Mouse (Mus musculus): ENCODE measurements around the gene Sash1. TPM values are rescaled to one million over a fixed set of nuclear protein-coding genes. Genes with fewer than 3 reads are reported as not detected.
A peak's percentile ranks its signal among the peaks of the same experiment; 100 is the strongest.

Gene Sash1
- polyA plus RNA-seq, 1 experiment from 2014 or later, result 4.5 TPM

DNA sequence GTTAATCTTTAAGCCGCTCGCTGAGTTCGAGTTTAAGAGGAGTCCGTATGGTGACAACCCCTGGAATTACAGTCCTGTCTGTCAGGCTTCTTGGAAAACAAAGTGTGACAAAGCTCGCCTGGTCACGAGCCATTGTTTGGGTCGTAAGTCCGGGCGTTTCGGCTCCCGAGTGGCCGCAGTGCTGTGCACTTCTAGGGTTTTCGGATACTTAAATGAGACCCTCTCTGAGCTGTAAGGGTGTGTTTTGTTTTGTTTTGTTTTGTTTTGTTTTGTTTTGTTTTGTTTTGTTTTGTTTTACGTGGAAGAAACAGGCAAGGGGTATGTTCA is 621 bp upstream of the Sash1 start:
- peak overlapping the region; percentile 83 for H3K27ac ChIP-seq (ENCODE audit: low read depth, low read length)
- H3K4me3 ChIP-seq (ENCODE audit: low read depth, low read length), result peak overlapping the region; percentile 73
- H3K27me3 ChIP-seq (ENCODE audit: control insufficient read depth, insufficient read depth, low read length), result no peaks in the 10 kb centered on the region
- DNase-seq (ENCODE audit: low spot score) (no peak), ATAC-seq (ENCODE audit: insufficient read depth, low FRiP score, low TSS enrichment) (peak; percentile 22)
- H3K4me1 ChIP-seq (ENCODE audit: control insufficient read depth, insufficient read depth, low read length), result peaks cover 6% of the 10 kb centered on the region
- no peaks in the 10 kb centered on the region for H3K36me3 ChIP-seq (ENCODE audit: control insufficient read depth, insufficient read depth, low read length)
- no peaks in the 10 kb centered on the region for H3K9me3 ChIP-seq (ENCODE audit: control insufficient read depth, low read length)
- WGBS, result 0% methylated on average over 14 of the region's 14 CpGs
- peak overlapping the region; percentile 55 for H3K9ac ChIP-seq (ENCODE audit: low read length)
- H3K4me2 ChIP-seq (ENCODE audit: low read depth), result peak overlapping the region; percentile 70

DNA sequence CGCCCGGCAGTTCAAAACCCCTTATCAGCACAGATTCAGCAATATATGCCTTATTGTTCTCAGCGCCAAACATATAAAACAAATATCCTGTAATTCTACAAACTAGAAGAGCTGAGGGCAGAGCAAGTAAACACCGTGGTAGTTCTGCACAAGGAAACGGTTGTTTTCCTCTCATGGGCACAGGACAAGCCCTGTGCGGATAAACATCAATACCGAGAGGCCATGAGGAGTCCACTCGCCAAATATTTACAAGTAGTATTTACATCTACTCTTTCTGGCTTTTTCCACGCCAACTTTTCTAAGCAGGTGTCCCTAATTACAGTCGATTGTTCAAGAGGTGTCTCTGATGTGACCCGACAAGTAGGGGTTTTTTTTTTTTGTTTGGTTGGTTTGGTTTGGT is 669 bp downstream of the Sash1 start:
- ATAC-seq (ENCODE audit: insufficient read depth, low FRiP score, low TSS enrichment), result no peak
- Histone ChIP-seq H3K4me2 (ENCODE audit: low read depth) (peak overlapping the region; percentile 70), H3K9ac (ENCODE audit: low read length) (peak overlapping the region; percentile 55), H3K36me3 (ENCODE audit: control insufficient read depth, insufficient read depth, low read length) (no peaks in the 10 kb centered on the region), H3K4me1 (ENCODE audit: control insufficient read depth, insufficient read depth, low read length) (peaks cover 6% of the 10 kb centered on the region), H3K4me3 (ENCODE audit: low read depth, low read length) (peak overlapping the region; percentile 73), H3K27me3 (ENCODE audit: control insufficient read depth, insufficient read depth, low read length) (no peaks in the 10 kb centered on the region), H3K9me3 (ENCODE audit: control insufficient read depth, low read length) (no peaks in the 10 kb centered on the region), H3K27ac (ENCODE audit: low read depth, low read length) (peak overlapping the region; percentile 83)
- 3% methylated on average over 11 of the region's 11 CpGs for WGBS
- peak; percentile 21 for DNase-seq (ENCODE audit: low spot score)

DNA sequence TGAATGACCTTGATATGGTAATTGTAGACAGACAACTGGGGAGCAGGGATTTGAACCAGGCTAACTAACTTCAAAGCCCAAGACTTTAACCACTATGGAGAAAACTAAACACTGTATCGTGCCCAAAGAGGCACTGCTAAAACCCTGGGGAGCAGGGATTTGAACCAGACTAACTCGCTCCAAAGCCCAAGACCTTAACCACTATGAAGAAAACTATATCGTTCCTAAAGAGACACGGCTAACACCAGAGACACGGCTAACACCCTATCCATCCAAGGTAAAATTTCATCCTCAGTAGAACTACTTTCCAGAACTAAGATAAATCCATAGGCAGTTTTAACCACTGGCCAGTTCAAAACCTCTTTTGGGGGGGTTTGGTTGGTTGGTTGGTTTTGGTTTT is 1.3 kb downstream of the Sash1 start:
- H3K9ac ChIP-seq (ENCODE audit: low read length), result no peak overlapping the region
- H3K4me1 ChIP-seq (ENCODE audit: control insufficient read depth, insufficient read depth, low read length), result peaks cover 6% of the 10 kb centered on the region
- DNase-seq (ENCODE audit: low spot score) (no peak), ATAC-seq (ENCODE audit: insufficient read depth, low FRiP score, low TSS enrichment) (no peak)
- peak overlapping the region; percentile 73; the same call in 1 of the 2 replicates for H3K4me3 ChIP-seq (ENCODE audit: low read depth, low read length)
- H3K36me3 ChIP-seq (ENCODE audit: control insufficient read depth, insufficient read depth, low read length), result no peaks in the 10 kb centered on the region
- H3K27me3 ChIP-seq (ENCODE audit: control insufficient read depth, insufficient read depth, low read length), result no peaks in the 10 kb centered on the region
- no peaks in the 10 kb centered on the region for H3K9me3 ChIP-seq (ENCODE audit: control insufficient read depth, low read length)
- H3K4me2 ChIP-seq (ENCODE audit: low read depth), result peak overlapping the region; percentile 19; the same call in 1 of the 2 replicates
- WGBS, result 56% methylated on average over 5 of the region's 5 CpGs
- H3K27ac ChIP-seq (ENCODE audit: low read depth, low read length), result no peak overlapping the region

DNA sequence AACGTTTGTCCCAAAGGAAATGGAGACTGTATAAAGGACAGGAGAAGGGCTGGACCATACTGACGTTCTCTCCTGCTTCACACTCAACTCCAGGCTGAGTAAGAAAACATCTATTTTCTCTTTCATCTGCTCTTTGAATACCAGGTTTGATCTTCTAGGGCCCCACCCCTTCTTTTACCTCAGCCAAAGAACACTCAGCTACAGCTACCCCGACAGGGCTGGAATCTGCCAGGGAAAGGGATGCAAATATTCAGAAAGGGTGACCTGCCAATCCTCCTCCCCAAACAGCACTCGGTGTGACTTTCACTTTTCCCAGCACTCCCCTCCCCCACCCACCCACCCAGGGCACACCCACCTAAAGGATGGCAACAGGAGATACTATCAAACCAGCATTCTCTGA is 2.2 kb downstream of the Sash1 start:
- Histone ChIP-seq H3K9me3 (ENCODE audit: control insufficient read depth, low read length) (no peaks in the 10 kb centered on the region), H3K4me3 (ENCODE audit: low read depth, low read length) (no peak overlapping the region), H3K4me1 (ENCODE audit: control insufficient read depth, insufficient read depth, low read length) (peaks cover 6% of the 10 kb centered on the region), H3K36me3 (ENCODE audit: control insufficient read depth, insufficient read depth, low read length) (no peaks in the 10 kb centered on the region), H3K9ac (ENCODE audit: low read length) (no peak overlapping the region), H3K4me2 (ENCODE audit: low read depth) (no peak overlapping the region), H3K27me3 (ENCODE audit: control insufficient read depth, insufficient read depth, low read length) (no peaks in the 10 kb centered on the region), H3K27ac (ENCODE audit: low read depth, low read length) (no peak overlapping the region)
- ATAC-seq (ENCODE audit: insufficient read depth, low FRiP score, low TSS enrichment) (no peak), DNase-seq (ENCODE audit: low spot score) (no peak)
- WGBS, result 12% methylated on average over 4 of the region's 4 CpGs

DNA sequence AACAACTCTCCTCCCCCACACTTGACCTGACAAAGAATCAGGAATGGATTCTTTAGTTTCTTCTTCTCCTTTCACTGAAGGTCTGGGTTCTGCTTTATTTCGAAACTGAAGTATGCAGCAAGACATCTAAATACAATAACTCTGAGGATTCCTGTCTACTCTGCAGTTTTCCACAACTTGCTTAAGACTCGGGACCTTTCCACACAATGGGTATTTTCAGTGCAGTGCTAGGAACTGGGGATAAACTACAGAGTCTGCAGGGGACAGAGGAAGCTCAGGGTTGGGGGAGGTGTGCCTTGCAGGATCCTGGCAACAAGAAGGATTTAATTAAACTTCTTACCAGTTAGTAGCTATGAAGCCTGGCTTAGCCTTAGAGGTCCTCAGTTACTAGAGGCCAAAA is 4.1 kb downstream of the Sash1 start:
- H3K9ac ChIP-seq (ENCODE audit: low read length), result no peak overlapping the region
- H3K27ac ChIP-seq (ENCODE audit: low read depth, low read length), result no peak overlapping the region
- no peaks in the 10 kb centered on the region for H3K9me3 ChIP-seq (ENCODE audit: control insufficient read depth, low read length)
- no peaks in the 10 kb centered on the region for H3K36me3 ChIP-seq (ENCODE audit: control insufficient read depth, insufficient read depth, low read length)
- no peak overlapping the region for H3K4me3 ChIP-seq (ENCODE audit: low read depth, low read length)
- H3K27me3 ChIP-seq (ENCODE audit: control insufficient read depth, insufficient read depth, low read length), result no peaks in the 10 kb centered on the region
- DNase-seq (ENCODE audit: low spot score) (no peak), ATAC-seq (ENCODE audit: insufficient read depth, low FRiP score, low TSS enrichment) (no peak)
- WGBS, result 51% methylated on average over 2 of the region's 2 CpGs
- H3K4me2 ChIP-seq (ENCODE audit: low read depth), result no peak overlapping the region
- H3K4me1 ChIP-seq (ENCODE audit: control insufficient read depth, insufficient read depth, low read length), result peaks cover 6% of the 10 kb centered on the region

DNA sequence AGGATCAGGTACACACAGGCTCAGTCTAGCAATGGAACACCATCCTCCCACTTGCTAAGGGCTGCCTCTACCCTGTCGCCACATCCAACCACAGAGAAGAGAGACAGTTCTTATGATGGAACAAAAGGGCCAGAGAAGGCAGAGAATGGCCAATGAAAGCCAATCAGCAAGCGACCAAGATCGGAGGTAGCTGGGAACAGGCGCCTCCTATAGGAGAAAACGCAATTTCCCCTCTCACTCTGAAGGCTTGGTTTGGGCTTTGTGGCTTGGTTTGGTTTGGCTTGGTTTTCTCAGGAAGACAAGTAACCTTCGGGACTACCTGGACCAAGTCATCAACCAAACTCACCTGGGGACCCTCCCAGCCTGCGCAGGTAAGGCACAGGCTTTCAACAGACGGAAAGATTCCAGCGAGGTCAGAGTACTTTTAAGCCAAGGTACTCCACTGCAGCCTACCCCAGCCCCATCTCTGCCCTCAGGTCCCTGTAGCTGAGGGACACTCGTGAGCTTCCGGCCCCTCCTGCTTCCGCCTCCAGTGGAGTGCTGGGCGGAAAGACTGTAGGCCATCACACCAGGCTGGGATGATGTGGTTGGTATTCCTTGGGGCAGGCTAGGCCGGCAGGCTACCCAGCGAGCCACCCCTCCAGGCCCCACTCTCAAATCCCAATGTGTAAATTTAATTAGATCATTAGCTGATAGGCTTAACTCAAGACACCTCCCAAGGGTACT is 4.8 kb downstream of the Sash1 start:
- Histone ChIP-seq H3K4me3 (ENCODE audit: low read depth, low read length) (no peak overlapping the region), H3K36me3 (ENCODE audit: control insufficient read depth, insufficient read depth, low read length) (no peaks in the 10 kb centered on the region), H3K4me1 (ENCODE audit: control insufficient read depth, insufficient read depth, low read length) (peaks cover 6% of the 10 kb centered on the region), H3K27ac (ENCODE audit: low read depth, low read length) (no peak overlapping the region), H3K4me2 (ENCODE audit: low read depth) (no peak overlapping the region), H3K27me3 (ENCODE audit: control insufficient read depth, insufficient read depth, low read length) (no peaks in the 10 kb centered on the region), H3K9ac (ENCODE audit: low read length) (no peak overlapping the region), H3K9me3 (ENCODE audit: control insufficient read depth, low read length) (no peaks in the 10 kb centered on the region)
- 66% methylated on average over 15 of the region's 15 CpGs for WGBS
- ATAC-seq (ENCODE audit: insufficient read depth, low FRiP score, low TSS enrichment), result no peak
- DNase-seq (ENCODE audit: low spot score), result no peak

DNA sequence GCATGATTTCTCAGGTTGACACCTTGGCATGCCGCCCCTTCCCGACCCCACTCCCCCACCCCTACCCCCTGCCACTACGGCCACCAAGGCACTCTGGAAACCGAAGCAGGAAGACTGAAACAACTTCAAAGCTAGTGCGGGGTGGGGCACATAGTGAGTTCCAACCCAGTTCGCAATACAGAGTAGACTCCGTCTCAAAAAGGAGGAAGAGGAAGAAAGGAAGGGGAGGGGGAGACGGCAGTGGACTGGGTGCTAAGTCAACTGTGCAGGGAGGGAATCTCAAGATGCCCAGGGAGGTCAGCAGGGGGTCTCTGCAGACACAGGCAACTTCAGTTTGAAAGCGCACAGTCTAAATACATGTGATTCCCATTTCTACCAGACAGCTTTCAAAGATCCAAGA is 7.0 kb downstream of the Sash1 start:
- no peak overlapping the region for H3K4me2 ChIP-seq (ENCODE audit: low read depth)
- 28% methylated on average over 9 of the region's 9 CpGs for WGBS
- H3K4me3 ChIP-seq (ENCODE audit: low read depth, low read length), result no peak overlapping the region
- H3K36me3 ChIP-seq (ENCODE audit: control insufficient read depth, insufficient read depth, low read length), result no peaks in the 10 kb centered on the region
- H3K4me1 ChIP-seq (ENCODE audit: control insufficient read depth, insufficient read depth, low read length), result no peaks in the 10 kb centered on the region
- H3K27ac ChIP-seq (ENCODE audit: low read depth, low read length), result no peak overlapping the region
- H3K9ac ChIP-seq (ENCODE audit: low read length), result no peak overlapping the region
- no peak for ATAC-seq (ENCODE audit: insufficient read depth, low FRiP score, low TSS enrichment)
- DNase-seq (ENCODE audit: low spot score), result no peak
- no peaks in the 10 kb centered on the region for H3K9me3 ChIP-seq (ENCODE audit: control insufficient read depth, low read length)
- no peaks in the 10 kb centered on the region for H3K27me3 ChIP-seq (ENCODE audit: control insufficient read depth, insufficient read depth, low read length)

DNA sequence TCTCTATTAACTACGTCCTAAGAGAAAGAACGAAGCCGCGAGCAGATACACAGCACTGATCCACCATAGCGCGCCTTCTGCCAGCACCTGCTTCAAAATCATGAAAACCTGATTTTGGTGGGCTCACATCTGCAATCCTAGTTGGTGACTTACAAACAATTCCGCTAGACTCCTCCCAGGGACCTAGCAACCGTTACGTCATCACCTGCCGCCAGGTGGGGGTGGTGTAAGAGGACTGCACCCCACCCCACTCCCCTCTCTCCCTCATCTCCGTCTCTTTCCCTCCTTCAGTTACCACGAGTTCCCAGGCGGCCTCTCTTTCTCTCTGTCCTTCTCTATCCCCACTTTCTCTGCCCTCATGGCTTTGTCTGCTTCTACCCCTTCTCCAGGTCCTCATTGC is 7.5 kb downstream of the Sash1 start:
- ATAC-seq (ENCODE audit: insufficient read depth, low FRiP score, low TSS enrichment) (no peak), DNase-seq (ENCODE audit: low spot score) (no peak)
- 77% methylated on average over 13 of the region's 13 CpGs for WGBS
- H3K4me3 ChIP-seq (ENCODE audit: low read depth, low read length), result no peak overlapping the region
- H3K9ac ChIP-seq (ENCODE audit: low read length), result no peak overlapping the region
- H3K4me2 ChIP-seq (ENCODE audit: low read depth), result no peak overlapping the region
- H3K27ac ChIP-seq (ENCODE audit: low read depth, low read length), result no peak overlapping the region
- H3K27me3 ChIP-seq (ENCODE audit: control insufficient read depth, insufficient read depth, low read length), result no peaks in the 10 kb centered on the region
- H3K4me1 ChIP-seq (ENCODE audit: control insufficient read depth, insufficient read depth, low read length), result no peaks in the 10 kb centered on the region
- H3K36me3 ChIP-seq (ENCODE audit: control insufficient read depth, insufficient read depth, low read length), result no peaks in the 10 kb centered on the region
- no peaks in the 10 kb centered on the region for H3K9me3 ChIP-seq (ENCODE audit: control insufficient read depth, low read length)

DNA sequence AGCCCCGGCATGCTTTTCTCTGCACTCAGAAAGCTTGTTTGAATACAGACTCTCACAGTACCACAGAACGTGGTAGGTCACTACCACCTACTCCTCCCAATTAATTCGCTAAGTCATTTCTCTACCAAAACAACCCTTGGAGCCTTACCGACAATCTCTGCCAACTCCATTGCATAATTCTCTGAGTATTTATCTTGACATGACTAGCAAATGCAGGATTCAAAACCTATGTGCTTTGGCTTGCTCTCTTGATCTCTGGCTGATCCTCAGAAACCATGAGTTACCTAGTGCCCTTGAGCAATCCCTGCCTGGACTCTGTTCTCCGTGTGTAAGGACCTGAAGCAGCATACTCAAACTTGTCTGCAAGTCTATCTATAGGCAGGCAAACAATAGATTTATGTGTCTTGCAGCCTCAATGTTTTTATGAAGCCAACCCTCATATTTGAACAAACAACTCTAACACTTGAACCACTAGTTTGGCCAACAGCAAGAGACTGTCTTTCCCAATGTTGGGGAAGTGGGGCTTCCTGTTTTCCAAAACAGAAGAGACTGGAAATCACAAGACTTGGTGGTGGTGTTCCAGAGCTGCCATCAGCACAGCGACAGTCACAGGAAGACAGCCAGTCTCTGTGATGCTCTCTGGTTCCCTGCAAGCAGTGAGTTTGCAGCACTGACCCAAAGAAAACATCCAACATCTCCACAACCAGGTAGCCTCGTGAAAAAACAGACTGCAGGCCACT is 12.1 kb downstream of the Sash1 start:
- Histone ChIP-seq H3K4me1 (ENCODE audit: control insufficient read depth, insufficient read depth, low read length) (no peaks in the 10 kb centered on the region), H3K4me2 (ENCODE audit: low read depth) (no peak overlapping the region), H3K9ac (ENCODE audit: low read length) (no peak overlapping the region), H3K4me3 (ENCODE audit: low read depth, low read length) (no peak overlapping the region), H3K27ac (ENCODE audit: low read depth, low read length) (no peak overlapping the region), H3K9me3 (ENCODE audit: control insufficient read depth, low read length) (no peaks in the 10 kb centered on the region), H3K27me3 (ENCODE audit: control insufficient read depth, insufficient read depth, low read length) (no peaks in the 10 kb centered on the region), H3K36me3 (ENCODE audit: control insufficient read depth, insufficient read depth, low read length) (no peaks in the 10 kb centered on the region)
- WGBS, result 87% methylated on average over 7 of the region's 7 CpGs
- DNase-seq (ENCODE audit: low spot score), result no peak
- no peak for ATAC-seq (ENCODE audit: insufficient read depth, low FRiP score, low TSS enrichment)
